Mouse (Mus musculus) kidney, adult 2 months (tissue): Measurements from ENCODE around the gene Maml2.

Source experiments
- CTCF ChIP-seq: fragments of 200-500 bp; conservative IDR thresholded peaks from 2 replicates; pipeline ENCODE4 v1.5.1; 2011; ENCODE audit warnings: low read depth, mild to moderate bottlenecking, control low read depth, low read length, moderate library complexity, mixed read lengths; ENCODE audit not compliant: insufficient read depth, insufficient read length
- POLR2A ChIP-seq: fragments of 200-500 bp; IDR thresholded peaks from one replicate; pipeline ENCODE4 v1.6.1; 2011; ENCODE audit warnings: low read depth, low read length, control low read depth

- TF ChIP-seq POLR2A (no peak), CTCF (no peak)
Observed at GRCm38 (mm10) chr9:13307226-13307625, 9.5 kb downstream of the Maml2 start.
